Mouse (Mus musculus) G1E (cell line): ENCODE results near the gene Abl1. TPM values are rescaled to one million over a fixed set of nuclear protein-coding genes. Genes with fewer than 3 reads are reported as not detected.

Source experiments
- ATAC-seq: 2 replicates; pipeline ENCODE4 v1.8.0; 2016; ENCODE audit warnings: mild to moderate bottlenecking; ENCODE audit not compliant: insufficient number of reproducible peaks, poor library complexity, low FRiP score, severe bottlenecking; ENCODE audit errors: extremely low read depth
- DNase-seq: peaks from one replicate; pipeline ENCODE4 v3.0.0; 2012; ENCODE audit warnings: low spot score
- H3K27me3 ChIP-seq: 2 replicates; pipeline ENCODE4 v1.6.1; 2012; ENCODE audit warnings: mild to moderate bottlenecking, low read length, inconsistent platforms; ENCODE audit not compliant: insufficient read depth
- H3K36me3 ChIP-seq: replicated peaks from 2 replicates; pipeline ENCODE3; 2012; ENCODE audit warnings: mild to moderate bottlenecking, inconsistent platforms
- H3K4me1 ChIP-seq: 2 replicates; pipeline ENCODE4 v1.6.1; 2012; ENCODE audit warnings: low read depth, low read length, inconsistent platforms, mixed read lengths; ENCODE audit not compliant: insufficient read depth
- H3K4me3 ChIP-seq: 2 replicates; pipeline ENCODE4 v1.5.1; 2012; ENCODE audit warnings: low read depth, mild to moderate bottlenecking, inconsistent platforms, low read length, moderate library complexity, mixed read lengths
- H3K9me3 ChIP-seq: replicated peaks from 2 replicates; pipeline ENCODE4 v1.6.1; 2012; ENCODE audit warnings: inconsistent platforms
- CTCF ChIP-seq: IDR thresholded peaks from 2 replicates; pipeline ENCODE4 v1.5.1; 2012; ENCODE audit warnings: low read depth, low read length, inconsistent platforms, mixed read lengths
- GATA1 ChIP-seq: IDR thresholded peaks from 2 replicates; pipeline ENCODE4 v1.6.1; 2012; ENCODE audit warnings: borderline replicate concordance, low read length, inconsistent platforms, mixed read lengths
- GATA2 ChIP-seq: IDR thresholded peaks from 2 replicates; pipeline ENCODE4 v1.6.1; 2012; ENCODE audit warnings: low read depth, low read length, inconsistent platforms, borderline replicate concordance
- POLR2AphosphoS5 ChIP-seq: IDR thresholded peaks from 2 replicates; pipeline ENCODE4 v1.6.1; 2012; ENCODE audit warnings: low read depth, low read length, inconsistent platforms; ENCODE audit not compliant: insufficient replicate concordance
- TAL1 ChIP-seq: conservative IDR thresholded peaks from 2 replicates; pipeline ENCODE4 v1.6.1; 2012; ENCODE audit warnings: low read depth, low read length, inconsistent platforms, mixed read lengths
- polyA plus RNA-seq: library from polyadenylated mRNA; stranded (reverse); fragments of >175 nt; gene quantifications from 2 replicates; pipeline ENCODE4 v1.2.3, GENCODE M21; 2012
- total RNA-seq, 2 experiments: library from RNA; stranded (forward) in 1 of 2; stranded (reverse) in 1 of 2; fragments of 200-1000 nt in 1 of 2; fragments of >200 nt in 1 of 2; fragmentation: Nextera tagmentation in 1 of 2; gene quantifications; 2 replicates each; pipeline ENCODE4 v1.2.3; 2014 to 2017

The Abl1 gene
- total and polyA plus RNA-seq, 3 experiments, result 22.3 to 66.4 (median 58.4) TPM

DNA sequence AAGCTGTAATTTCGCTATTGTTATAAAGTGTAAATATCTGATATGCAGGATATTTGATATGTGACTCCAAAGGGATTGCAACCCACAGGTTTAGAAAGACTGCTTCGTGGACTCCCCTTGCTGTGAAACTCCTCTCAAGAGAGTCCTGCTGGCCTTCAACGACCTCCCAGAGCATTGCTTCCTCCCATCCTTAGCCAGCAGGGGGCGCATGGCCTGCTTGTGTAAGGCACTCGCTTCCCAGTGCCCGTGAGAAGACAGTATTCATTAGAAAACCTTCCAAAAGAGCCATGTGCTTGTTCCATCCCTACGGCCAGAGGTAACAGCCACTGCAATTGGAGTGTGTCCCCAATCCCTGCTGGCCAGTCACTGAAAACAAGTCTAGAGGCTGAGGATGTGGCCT lies 98.9 kb downstream of the Abl1 start:
- DNase-seq (peak; percentile 52), ATAC-seq (no peak)
- Histone ChIP-seq H3K4me1 (no peaks in the 10 kb centered on the region), H3K9me3 (peaks cover 7% of the 10 kb centered on the region), H3K36me3 (peaks cover 95% of the 10 kb centered on the region), H3K27me3 (no peaks in the 10 kb centered on the region), H3K4me3 (no peak overlapping the region)
- no peak for TF ChIP-seq GATA2
- peak; percentile 88 for TF ChIP-seq CTCF

DNA sequence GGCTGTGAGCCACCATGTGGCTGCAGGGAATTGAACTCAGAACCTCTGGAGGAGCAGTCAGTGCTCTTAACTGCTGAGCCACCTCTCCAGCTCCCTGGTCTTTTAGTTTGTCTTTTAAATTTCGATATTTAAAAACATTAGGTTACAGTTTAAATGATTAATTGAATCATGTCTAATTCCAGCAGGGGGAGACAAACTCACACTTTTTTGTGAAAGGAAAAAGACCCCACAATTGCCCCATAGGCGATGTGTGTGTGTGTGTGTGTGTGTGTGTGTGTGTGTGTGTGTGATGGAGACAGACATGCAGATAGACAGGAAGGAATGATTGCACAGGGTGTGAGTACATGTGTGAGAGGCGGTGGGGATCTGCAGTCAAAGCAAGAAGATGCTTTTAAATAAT lies 100.1 kb downstream of the Abl1 start:
- Histone ChIP-seq H3K4me3 (no peak overlapping the region), H3K36me3 (peaks cover 93% of the 10 kb centered on the region), H3K27me3 (no peaks in the 10 kb centered on the region), H3K9me3 (peaks cover 7% of the 10 kb centered on the region), H3K4me1 (no peaks in the 10 kb centered on the region)
- DNase-seq, result no peak
- TF ChIP-seq GATA1, result no peak
- ATAC-seq, result no peak

DNA sequence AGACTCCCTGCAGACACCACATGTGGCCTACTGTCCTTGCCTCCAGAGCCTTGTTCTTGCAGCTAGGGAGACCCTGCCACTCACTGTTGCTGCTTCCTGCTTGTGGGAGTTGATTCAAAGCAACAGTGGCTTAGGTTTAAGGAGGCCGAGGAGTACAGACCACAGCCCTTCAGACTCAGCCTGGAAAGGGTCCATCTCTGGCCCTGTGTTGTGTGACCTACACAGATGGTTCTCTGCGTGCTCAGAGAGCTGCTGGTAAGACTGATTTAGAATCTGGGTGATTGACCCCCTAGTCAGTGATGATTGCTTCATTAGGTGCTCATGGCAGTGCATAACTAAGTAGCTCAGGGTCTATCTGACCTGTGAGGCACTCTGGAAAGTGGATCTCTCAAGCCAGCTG lies 101.0 kb downstream of the Abl1 start:
- peaks cover 7% of the 10 kb centered on the region for H3K9me3 ChIP-seq
- ATAC-seq (no peak), DNase-seq (no peak)
- H3K27me3 ChIP-seq, result no peaks in the 10 kb centered on the region
- peaks cover 93% of the 10 kb centered on the region for H3K36me3 ChIP-seq
- H3K4me3 ChIP-seq, result no peak overlapping the region
- TF ChIP-seq GATA2 (no peak), GATA1 (no peak), POLR2AphosphoS5 (no peak)
- H3K4me1 ChIP-seq, result no peaks in the 10 kb centered on the region

DNA sequence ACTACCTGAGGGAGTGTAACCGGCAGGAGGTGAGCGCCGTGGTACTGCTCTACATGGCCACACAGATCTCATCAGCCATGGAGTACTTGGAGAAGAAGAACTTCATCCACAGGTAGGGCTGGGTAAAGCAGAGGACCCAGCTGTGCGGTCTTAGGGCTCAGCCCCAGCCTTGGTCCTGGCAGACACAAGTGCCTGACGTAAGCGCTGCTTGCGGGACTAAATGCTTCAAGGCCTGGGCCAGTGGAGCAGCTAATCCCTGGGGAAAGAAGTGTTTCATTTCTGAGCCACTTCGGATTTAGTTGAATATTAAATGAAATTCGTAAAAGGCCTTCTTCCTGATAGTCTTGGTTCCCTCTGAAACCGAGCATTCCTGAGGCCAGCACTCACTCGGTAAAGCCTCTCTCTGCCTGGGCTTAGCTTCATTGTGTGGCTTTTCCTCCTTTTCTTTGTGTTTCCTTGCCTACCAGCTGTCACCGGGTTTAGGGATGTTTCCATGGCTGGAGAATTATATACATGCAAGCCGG lies 102.6 kb downstream of the Abl1 start:
- Histone ChIP-seq H3K9me3 (no peaks in the 10 kb centered on the region), H3K27me3 (no peaks in the 10 kb centered on the region), H3K36me3 (peaks cover 90% of the 10 kb centered on the region), H3K4me1 (no peaks in the 10 kb centered on the region), H3K4me3 (no peak overlapping the region)
- TF ChIP-seq GATA2, result no peak
- TF ChIP-seq TAL1, result no peak
- no peak for TF ChIP-seq POLR2AphosphoS5
- TF ChIP-seq CTCF, result no peak
- TF ChIP-seq GATA1, result no peak
- ATAC-seq (no peak), DNase-seq (no peak)

DNA sequence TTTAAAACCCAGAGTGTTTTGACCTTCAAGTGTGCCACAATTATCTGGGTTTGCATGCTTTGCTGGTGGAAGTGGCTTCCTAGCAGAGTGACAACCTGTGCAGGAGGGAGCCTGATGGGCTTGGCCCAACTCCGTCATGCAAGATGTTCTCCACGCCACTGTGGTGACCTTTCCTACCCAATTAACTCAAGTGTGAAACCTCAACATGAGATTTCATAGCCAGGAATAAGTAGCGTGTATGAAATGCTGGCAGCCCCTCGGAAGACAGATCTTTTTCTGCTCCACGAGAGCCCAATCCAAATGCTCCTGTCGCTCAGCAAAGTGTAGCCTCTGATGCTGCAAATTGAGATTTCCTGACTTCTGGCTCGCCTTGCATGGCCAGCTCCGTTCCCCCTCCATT lies 103.1 kb downstream of the Abl1 start:
- TF ChIP-seq CTCF (no peak), GATA1 (no peak), GATA2 (no peak), TAL1 (no peak)
- DNase-seq (no peak), ATAC-seq (no peak)
- Histone ChIP-seq H3K36me3 (peaks cover 90% of the 10 kb centered on the region), H3K4me3 (no peak overlapping the region), H3K9me3 (no peaks in the 10 kb centered on the region), H3K27me3 (no peaks in the 10 kb centered on the region), H3K4me1 (no peaks in the 10 kb centered on the region)

DNA sequence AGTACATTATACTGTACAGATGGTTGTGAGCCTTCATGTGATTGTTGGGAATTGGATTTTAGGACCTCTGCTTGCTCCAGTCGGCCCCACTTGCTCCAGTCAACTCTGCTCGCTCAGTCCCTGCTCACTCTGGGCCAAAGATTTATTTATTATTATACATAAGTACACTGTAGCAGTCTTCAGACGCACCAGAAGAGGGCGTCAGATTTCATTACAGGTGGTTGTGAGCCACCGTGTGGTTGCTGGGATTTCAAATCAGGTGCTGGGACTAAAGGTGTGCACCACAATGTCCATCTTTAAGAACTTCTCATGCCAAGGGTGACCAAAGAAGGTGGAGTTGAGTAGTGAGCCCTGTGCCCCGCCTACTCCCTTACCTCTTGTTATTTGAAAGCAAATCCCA lies 104.4 kb downstream of the Abl1 start:
- Histone ChIP-seq H3K4me3 (no peak overlapping the region), H3K27me3 (no peaks in the 10 kb centered on the region), H3K36me3 (peaks cover 90% of the 10 kb centered on the region), H3K4me1 (no peaks in the 10 kb centered on the region), H3K9me3 (no peaks in the 10 kb centered on the region)
- no peak for DNase-seq
- TF ChIP-seq GATA2 (no peak), POLR2AphosphoS5 (no peak), CTCF (no peak), TAL1 (no peak), GATA1 (no peak)
- ATAC-seq, result no peak

DNA sequence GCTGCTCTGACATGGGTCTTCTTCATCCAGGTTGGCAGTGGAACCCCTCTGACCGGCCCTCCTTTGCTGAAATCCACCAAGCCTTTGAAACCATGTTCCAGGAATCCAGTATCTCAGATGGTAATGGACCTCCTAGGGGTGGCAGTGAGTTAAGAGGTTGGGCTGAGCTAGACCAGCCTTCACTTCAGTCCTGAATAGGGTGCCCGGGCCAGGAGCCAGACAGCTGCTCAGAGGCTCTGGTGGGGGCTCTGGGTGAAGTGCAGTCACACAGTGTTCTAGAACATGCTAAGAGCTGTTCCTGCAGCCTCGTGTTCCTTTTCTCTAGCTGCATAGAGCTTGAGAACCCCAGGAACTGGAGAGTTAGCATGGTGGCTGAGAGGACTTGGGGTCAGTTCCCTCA lies 108.8 kb downstream of the Abl1 start:
- TF ChIP-seq GATA1 (no peak), TAL1 (no peak), GATA2 (no peak), CTCF (no peak), POLR2AphosphoS5 (no peak)
- ATAC-seq (no peak), DNase-seq (no peak)
- no peaks in the 10 kb centered on the region for H3K27me3 ChIP-seq
- no peaks in the 10 kb centered on the region for H3K4me1 ChIP-seq
- H3K9me3 ChIP-seq, result no peaks in the 10 kb centered on the region
- H3K4me3 ChIP-seq, result no peak overlapping the region
- H3K36me3 ChIP-seq, result peaks cover 95% of the 10 kb centered on the region
